Mouse (Mus musculus) heart, postnatal 4 days (tissue): ENCODE results near the gene D6Wsu163e. TPM values are rescaled to one million over a fixed set of nuclear protein-coding genes. Genes with fewer than 3 reads are reported as not detected.

Experiments used
- DNase-seq: peaks from one replicate; pipeline ENCODE4 v3.0.0; 2021
- total RNA-seq, 2 experiments: library from RNA; stranded (reverse); gene quantifications; 2 replicates each; pipeline ENCODE4 v1.2.3; 2021

Gene D6Wsu163e
- total RNA-seq, 2 experiments from 2014 or later, result 9.4 to 11.6 TPM

DNA sequence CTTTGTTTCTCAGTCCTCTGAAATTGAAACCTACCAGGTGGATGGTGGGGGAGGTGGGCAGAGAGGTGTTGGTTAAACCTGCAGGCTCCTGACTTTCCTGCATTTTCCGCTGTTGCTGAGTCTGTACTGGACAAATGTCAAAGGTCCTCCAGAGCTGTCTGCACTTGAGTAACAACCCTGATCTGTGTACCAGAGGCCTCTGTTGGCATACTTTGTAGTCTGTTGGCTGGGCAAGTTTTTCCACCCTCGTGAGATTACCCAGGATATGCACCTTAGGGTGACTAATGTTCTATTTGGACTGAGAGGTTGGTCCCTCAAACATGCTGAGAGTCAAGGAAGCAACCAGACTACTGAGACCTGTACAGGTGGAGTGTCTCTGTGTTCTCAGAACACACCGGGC lies 66.8 kb downstream of the D6Wsu163e start:
- no peak for DNase-seq

DNA sequence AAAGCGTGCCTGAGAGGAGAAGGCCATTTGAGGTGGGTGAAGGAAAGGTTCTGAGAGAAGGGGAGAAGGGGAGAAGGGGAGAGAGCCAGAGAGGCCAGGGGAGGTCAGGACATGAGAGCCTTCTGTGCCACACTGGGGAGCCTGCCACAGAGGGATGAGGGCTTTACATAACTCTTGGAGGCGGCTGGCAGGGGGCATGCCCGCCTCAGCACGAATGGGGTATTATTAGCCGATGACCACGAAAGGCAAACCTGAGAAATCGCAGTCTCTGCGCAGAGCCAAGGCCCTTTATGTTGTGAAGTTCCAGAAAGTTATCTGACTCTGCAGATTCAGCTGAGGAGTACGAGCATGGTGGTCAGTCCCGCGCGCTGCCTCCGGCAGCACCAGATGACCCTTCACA lies 70.3 kb downstream of the D6Wsu163e start:
- DNase-seq, result no peak

- no peak for DNase-seq
Measured at GRCm38 (mm10) chr6:127011947-127012535, 72.3 kb downstream of the D6Wsu163e start.

- no peak for DNase-seq
Measured at GRCm38 (mm10) chr6:127014906-127015770, 75.4 kb downstream of the D6Wsu163e start, which contains the start of gene Fgf6. TSS of gene Fgf6 (plus strand) at chr6:127015586.

GRCm38 (mm10) chr6:127019254-127019653 lies 79.5 kb downstream of the D6Wsu163e start:
- no peak for DNase-seq

DNA sequence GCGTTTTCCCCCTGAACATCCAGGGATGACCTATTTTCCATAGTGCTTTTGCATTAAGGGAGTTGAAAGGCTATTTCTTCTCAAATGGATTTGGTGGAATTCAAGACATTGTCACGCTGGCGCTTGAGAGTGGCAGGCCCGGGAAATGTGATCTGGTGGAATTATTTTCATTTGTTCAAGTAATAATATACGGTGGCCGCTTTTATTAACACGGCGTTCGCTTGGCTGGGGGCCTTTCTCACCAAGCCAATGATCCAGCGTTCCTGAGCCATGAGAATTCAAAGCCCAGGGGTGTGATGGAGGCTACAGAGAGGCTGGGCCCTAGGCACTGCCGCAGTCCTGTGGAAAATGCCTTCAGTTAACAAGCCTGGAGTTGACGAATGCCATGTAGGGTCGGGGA lies 80.7 kb downstream of the D6Wsu163e start:
- DNase-seq, result no peak

DNA sequence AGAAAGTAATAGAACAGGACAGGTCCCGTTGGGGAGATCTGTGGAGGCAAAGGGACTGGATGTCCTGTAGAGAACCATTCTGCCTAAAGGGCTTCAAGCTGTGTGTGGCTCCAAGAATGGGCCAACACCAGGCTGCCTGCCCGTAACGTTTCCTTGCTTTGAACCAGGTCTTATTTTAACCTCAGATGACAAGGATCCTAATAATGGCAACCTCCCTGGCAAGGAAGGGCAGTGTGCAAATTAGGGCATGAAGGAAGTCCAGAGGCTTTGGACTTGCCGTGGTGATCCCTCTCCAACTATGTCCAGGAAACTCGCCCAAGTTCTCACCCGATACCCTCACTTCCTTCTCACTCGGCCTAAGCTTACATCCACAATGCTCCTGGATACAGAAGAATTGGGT lies 85.1 kb downstream of the D6Wsu163e start:
- no peak for DNase-seq

Other genes with a start within 250 kb of the D6Wsu163e start
- 1 to 10 TPM; 2.0 to 2.1 TPM for gene Kcna6, start 199.3 kb upstream of the D6Wsu163e start, total RNA-seq
- gene Ndufa9, start 90.8 kb upstream of the D6Wsu163e start, total RNA-seq, result 100 to 1,000 TPM; 459 to 475 TPM
- gene Akap3, start 86.9 kb upstream of the D6Wsu163e start, total RNA-seq, result not detected
- gene Dyrk4, start 18.1 kb upstream of the D6Wsu163e start, total RNA-seq, result not detected
- gene Rad51ap1, start 375 bp upstream of the D6Wsu163e start, total RNA-seq, result 10 to 100 TPM; 16.0 to 17.2 TPM
- gene Fgf6, start 75.6 kb downstream of the D6Wsu163e start, total RNA-seq, result under 1 TPM; 0.14 to 0.23 TPM
- gene Fgf23, start 132.9 kb downstream of the D6Wsu163e start, total RNA-seq, result under 1 TPM in 1 of 2 experiments, not detected in 1; 0.14 TPM
- 10 to 100 TPM; 29.4 to 32.9 TPM for gene Tigar, start 169.6 kb downstream of the D6Wsu163e start, total RNA-seq
- gene Ccnd2, start 212.2 kb downstream of the D6Wsu163e start, total RNA-seq, result 100 to 1,000 TPM; 282 to 291 TPM